Mouse (Mus musculus) mesoderm, embryonic 11.5 days (tissue): ENCODE results near the gene Slc46a1.
A peak's percentile ranks its signal among the peaks of the same experiment; 100 is the strongest.

ENCODE experiments used
- DNase-seq: peaks from one replicate; pipeline ENCODE4 v3.0.0-alpha.2; 2012; ENCODE audit warnings: low read depth, low spot score

The Slc46a1 gene

DNA sequence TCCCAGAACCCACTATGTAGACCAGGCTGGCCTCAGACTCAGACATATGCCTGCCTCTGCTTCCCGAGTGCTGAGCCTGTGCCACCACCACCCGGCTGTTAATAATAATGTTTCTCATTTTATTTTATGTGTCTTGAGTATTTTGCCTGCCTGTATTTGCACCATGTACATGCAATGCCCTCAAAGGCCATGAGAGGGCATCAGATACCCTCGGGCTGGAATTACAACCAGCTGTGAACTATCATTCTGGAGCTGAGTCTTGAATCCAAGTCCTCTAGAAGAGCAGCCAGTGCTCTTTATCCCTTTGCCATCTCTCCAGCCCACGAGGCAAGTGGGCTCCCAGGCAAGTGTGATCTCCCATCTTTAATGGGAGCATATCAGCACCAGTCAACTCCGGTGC lies 10.2 kb upstream of the Slc46a1 start:
- DNase-seq = peak; percentile 54

DNA sequence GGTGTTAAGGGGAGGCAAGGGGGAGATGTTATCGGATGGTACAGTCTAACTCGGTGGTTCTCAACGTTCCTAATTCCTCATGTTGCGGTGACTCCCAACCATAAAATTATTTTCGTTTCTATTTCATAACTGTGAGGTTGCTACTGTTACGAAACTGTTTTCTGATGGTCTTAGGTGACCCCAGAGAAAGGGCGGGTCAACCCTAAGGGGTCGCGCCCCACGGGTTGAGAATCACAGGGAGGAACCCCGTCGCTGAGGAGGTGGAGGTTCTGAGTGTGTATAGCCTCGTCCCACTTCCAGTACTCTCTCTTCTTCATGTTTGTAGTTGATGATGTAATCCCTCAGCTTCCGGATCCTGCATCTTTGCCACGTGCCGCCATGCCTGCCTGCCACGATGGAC lies 6.8 kb upstream of the Slc46a1 start:
- no peak for DNase-seq

DNA sequence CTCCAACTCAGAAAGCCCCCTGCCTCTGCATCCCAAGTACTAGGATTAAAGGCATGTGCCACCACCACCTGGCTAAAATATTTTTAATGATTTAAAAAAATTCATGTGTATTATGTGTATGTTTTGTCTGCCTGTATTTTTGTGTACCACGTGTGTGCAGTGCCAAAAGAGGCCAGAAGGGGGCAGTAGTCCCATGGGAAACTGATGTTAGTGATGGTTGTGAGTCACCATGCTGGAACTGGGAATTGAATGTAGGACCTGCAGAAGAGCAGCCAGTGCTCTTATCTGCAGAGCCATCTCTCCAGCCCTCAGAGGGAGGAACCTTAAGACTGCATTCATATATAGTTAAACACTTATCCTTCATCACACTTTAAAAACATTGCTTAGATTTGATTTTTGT lies 3.6 kb upstream of the Slc46a1 start:
- no peak for DNase-seq

DNA sequence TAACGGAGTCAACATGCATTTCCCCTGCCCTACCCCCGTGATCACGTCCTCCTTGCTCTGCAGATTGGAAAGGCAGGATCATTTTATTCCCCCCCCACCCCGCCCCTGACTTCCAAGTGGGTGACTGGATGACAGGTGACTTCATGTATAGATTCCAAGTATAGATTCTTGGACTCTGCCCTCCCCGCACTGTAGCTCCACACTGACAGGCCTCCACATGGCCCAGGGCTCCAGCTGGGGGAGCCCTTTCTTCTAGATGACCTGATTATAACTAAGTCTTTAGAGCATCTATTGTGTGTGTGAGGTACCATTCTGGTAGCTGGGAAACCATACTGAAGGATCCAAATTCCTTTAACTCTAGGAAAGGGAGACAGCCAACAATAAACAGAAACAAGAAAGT lies 2.8 kb upstream of the Slc46a1 start:
- no peak for DNase-seq

DNA sequence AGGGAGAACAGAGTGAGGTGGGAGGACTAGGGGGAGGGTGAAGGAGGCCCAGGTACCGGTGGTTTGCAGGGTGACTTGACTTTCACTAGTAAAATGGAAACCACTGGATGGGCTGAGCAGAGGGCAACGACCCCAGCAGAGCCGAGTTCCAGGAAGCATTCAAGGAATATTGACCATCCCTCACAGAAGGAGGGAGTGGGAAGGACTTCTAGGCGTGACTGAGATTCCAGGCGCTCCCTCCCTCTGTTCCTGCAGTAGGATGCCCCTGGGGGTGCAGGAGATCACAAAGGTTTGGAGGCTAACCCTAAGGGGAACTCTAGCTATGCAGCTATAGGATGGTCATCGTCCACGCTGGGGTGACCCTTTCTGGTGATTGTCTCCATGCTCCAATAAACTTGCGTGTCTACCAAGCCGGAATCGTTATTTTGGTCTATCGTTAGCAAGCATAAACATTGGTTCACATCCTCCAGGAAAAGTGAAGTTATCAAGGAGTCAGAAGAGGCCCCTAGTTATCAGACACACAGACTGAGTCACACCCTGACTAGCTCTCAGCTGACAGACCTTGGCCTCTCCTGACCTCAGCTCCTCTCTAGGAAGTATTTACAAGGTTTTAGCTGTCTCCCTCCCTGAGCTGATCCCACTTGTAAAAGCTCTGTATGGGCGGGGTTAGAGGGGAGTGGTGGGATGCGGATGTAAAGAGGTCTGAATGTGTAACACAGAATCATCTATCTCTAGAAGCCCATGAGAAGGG lies 2.0 kb upstream of the Slc46a1 start:
- no peak for DNase-seq

DNA sequence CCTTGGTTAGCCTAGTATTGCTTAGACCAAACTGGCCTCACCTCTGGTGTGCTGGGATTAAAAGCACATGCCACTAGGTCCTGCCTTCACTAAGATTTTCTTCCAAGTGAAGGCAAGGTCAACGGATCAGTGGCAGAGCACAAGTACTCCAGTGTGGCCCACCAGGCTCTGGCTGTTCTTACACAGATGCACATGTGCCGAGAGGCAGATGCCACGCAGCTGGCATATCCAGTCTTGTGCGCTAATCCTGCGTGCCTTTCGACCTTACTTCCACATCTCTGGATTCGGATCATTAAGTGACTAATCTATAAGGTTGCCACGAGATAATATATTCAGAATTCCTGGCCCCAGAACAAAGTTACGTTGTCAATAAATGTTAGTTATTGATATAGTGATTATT lies 381 bp upstream of the Slc46a1 start:
- peak; percentile 48 for DNase-seq

DNA sequence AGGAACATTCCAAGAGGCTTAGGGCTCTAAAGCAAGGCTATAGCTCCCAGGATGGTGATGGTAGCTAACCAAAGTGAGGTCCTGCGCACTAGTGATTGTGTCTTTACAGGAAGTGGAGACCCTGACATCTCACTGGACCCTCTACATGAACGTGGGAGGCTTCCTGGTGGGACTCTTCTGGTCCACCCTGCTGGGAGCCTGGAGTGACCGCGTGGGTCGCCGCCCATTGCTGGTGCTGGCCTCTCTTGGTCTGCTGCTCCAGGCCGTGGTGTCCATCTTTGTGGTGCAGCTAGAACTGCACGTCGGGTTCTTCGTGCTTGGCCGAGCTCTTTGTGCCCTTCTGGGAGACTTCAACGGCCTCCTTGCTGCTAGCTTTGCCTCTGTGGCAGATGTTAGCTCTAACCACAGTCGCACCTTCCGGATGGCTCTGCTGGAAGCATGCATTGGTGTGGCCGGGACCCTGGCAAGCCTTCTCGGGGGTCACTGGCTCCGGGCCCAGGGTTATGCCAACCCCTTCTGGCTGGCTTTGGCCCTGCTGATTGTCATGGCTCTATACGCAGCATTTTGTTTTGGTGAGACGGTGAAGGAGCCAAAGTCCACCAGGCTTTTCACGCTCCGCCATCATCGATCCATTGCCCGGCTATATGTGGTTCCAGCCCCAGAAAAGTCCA lies 880 bp downstream of the Slc46a1 start:
- no peak for DNase-seq

DNA sequence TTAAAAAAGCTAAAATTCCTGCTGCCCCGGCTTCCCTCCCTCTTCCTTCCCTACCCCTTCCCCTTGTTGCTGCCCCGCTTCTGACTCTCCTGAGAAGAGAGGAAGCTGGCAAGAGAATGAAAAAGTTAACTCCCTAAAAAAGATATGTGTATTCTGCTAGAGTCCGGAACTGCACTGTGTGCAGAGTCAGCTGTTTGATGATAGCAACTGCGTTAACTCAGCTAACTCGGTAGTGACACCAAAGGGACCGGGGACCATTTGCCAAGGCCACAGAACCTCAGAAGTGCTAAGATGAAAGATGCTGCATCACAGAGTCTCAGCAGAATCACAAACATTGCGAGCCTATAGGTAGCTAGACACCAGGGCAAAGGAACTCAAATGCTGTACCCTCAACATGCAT lies 2.0 kb downstream of the Slc46a1 start:
- no peak for DNase-seq

DNA sequence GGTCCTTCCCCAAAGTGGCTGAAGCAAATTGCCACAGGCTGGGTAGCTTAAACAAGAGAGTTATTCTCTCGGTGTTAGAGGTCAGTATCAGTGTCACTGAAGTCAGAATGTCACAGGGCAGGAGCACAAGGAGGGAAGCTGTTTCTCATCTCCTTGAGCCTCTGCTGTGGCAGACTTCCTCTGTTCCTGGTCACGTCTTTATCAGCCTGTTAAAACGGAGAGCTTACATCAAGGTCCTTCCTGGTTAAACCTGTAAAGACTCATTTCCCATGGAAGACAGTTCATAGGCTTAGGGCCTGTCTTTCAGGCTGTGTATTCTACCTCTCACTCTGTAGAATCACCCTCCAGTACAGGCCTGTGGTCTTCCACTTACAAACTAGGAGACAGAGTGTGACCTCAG lies 2.4 kb downstream of the Slc46a1 start:
- no peak for DNase-seq

DNA sequence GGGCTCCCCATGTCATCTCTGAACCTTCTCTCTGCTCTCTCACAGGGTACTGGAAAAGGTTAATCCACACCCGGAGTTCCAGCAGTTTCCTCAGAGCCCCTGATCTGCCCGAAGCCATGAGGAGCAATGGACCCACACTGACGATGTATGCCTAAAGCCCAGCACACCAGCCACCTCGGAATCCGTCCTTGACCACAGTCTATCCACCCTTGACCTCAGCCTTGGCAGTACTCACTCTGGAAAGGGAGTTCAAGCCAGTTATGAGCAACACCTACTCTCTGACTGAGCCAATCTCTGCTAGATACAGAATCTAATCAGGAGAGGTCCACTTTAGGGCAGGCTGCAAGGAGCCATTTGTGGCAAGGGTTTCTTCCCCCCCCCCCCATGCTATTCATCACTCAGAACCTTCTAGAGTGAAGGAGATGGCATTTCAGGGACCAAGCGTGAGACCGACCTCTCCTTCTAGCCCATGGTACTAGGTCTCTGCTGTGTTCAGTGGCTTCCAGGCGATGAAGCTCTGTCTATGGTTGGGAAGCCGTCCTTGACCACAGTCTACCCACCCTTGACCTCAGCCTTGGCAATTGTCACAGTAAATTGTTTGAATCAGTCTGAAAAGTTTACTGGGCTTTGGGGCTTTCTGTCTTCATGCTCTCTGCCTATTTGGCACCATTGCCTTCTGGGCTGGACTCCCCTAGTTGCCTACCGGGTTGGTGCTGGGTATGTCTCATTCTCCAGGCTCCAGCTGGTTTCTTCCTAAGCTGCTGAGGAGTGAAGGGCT lies 6.0 kb downstream of the Slc46a1 start:
- DNase-seq = no peak

DNA sequence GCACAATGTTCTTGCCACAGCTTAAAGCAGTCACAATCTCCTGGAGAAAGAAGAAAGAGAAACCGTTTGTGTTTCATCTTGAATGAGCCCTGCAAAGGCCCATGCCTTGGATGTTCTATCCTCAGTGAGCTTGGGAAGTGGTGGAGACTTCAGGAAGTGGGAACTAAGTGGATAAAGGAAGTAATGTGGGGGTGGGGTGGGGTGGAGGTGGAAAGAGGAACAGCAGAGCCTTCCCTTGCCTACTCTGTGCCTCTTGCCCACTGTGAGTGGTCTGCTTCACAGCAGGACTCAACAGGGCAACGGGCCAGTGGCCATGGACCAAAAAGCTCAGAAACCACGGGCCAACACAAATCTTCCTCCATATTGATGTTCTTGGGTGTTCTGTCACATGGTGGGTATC lies 9.8 kb downstream of the Slc46a1 start:
- DNase-seq = no peak

DNA sequence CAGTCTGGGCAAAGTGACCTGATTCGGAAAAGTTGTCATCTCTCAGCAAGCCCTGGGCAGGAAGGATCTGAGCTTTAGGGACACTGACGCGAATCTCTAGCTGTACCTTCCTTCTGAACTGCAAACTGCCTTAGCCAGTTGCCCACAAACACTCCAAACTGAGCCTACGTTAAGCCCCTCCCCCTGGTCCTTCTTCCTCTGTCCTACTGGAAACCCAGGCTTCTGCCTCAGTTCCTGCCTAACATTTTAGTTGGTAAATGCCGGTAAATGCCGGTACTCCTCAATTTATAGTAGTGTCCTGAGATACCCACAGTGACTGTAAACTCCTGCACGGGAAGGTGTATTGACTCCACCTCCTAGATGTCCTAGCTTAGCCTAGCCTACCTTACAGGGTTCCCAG lies 18.1 kb downstream of the Slc46a1 start:
- DNase-seq = no peak

DNA sequence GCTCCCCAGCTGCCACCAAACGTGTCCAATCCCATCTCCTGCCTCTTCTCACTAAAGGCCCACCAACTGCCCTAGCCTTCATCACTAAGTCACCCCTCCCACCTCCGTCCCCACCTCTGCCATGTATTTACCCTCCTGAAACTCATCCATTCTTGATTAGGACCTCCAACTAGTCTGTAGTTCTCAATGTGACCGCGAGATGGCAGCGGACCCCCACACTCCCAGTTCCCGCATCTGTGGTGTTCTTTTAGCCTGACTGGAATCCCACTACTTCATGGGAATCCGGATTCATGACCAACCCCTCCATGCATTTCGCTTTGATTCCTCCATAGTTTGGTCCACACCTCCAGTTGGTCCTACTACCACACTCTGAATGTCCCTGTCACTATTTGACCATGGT lies 22.7 kb downstream of the Slc46a1 start:
- DNase-seq = peak; percentile 79

DNA sequence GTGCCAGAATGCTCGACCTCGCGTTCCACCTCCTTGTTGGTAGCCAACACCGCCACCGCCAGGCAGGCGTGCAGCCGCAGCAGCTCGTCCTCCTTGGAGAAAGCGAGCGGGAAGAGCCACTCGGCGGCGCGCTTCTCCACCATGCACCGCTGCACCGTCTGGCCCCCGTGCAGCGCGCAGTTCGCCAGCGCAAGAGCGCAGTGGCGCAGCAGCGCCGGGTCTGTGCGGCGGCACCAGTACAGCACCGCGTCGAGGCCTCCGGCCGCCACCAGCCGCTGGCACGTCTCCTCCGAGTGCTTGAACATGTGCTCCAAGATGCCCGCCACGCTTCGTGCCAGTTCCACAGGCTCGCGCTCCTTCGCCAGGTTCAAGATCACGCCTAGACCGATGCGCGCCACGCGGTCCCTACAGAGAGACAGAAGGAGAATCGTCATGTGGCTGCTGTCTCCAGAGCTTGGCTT lies 25.3 kb downstream of the Slc46a1 start:
- peak; percentile 64 for DNase-seq

DNA sequence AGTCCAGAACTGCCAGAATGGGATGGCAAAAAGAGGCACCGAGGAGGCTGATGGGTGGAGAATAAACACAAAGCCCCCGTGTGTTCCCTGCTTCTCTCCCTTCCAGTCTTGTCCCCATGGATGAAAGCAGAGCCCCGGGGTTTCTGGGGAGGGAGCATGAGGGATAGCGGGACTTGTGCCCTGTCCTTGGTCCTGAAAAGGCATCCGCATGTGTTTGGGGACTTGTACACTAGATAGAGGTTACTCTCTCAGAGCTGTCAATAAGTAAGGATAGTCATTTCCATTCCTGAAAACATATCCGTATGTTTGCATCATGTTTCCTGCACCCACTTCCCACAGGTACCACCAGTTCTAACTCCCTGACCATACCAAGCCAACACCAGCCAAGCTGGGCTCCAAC lies 30.4 kb downstream of the Slc46a1 start:
- peak; percentile 81 for DNase-seq

DNA sequence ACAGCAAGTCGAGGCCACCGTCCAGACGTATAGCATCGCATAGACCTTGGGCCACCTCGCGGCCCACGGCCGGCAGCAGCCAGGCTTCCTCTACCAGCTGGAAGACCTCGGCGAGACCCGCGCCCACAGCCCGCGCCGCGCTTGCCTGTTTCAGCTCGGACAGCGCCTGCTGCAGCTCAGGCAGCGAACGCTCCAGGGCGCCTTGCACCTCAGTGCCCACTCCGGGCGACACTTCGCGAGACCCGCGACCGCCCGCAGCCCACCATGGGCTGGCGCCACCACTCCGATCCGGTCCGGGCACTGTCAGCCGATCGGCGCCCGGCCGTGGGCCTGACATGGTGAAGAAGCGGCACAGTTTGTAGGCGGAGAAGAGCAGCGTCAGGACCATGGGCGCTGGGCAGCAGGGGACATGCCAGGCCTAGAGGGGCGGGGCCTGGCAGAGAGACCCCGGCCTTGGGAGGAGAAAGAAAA lies 31.6 kb downstream of the Slc46a1 start:
- no peak for DNase-seq

DNA sequence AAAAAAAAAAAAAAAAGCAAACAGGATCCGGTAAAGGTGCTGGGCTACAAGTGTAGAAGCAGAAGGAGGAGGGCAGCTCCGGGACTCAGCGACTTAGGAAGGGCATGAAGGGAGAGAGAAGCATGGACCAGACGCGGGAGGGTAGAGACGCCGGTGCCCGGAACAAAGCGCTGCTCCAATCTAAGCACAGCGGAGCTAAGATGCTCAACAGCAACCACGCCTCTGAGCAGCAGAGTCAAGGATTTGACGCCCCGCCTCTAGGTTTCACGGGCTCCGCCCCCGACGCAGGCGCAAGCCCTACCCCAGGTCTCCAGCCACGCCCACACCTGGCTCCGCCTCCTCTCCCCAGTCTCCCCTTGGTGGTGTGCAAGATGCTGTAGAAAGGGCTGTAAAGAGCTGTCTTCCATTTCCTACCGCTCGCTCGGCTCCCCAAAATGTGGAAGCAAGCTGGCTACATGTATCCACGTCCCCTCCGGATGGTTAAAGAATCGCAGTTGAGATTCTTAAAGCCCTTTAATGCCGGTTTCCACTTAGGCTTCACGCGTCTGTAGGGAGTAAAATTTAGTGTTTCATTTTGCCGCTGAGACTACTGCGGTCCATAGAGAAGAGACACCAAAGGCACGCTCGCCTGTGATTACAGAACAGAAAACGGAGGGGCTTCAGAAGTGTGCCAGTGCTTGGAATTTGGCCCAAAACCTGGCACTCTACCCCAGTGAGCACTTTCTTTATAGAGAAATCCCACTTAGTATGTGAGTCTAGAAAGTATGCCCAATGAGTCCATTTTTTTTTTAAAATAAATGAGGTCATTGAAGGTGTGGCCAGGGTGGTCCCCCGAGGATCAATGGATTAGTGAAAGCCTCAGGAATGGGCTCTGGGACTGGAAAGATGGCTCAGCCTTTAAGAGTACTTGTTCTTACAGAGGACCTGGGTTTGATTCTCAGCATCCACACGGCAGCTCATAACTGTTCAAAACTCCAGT lies 32.3 kb downstream of the Slc46a1 start, which contains the start of gene Sarm1:
Gene Sarm1 (minus strand): TSS at position 211 of the 979 bp plus-strand sequence.
- peak; percentile 96 for DNase-seq

DNA sequence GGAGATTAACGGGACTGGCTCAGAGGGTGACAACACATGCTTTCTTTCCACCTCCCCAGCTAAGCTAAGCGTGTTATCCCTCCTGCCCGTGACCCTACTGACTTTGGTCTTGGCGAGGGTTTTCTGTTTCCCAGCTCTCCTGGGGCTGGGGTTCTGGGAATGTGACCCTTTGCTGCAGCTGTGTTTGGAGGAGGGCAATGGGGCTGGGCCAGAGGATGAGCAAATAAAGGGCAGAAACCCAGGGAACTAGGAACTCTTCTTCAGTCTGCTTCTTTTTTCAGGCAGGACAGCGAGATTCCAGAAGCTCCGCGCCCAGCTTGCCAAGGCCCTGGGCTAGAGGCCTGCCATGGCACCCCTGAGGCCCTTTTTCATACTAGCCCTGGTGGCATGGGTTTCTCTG lies 33.5 kb downstream of the Slc46a1 start, which contains the start of gene Vtn:
Gene Vtn (plus strand): TSS at position 88 of the 400 bp plus-strand sequence.
- DNase-seq = no peak

DNA sequence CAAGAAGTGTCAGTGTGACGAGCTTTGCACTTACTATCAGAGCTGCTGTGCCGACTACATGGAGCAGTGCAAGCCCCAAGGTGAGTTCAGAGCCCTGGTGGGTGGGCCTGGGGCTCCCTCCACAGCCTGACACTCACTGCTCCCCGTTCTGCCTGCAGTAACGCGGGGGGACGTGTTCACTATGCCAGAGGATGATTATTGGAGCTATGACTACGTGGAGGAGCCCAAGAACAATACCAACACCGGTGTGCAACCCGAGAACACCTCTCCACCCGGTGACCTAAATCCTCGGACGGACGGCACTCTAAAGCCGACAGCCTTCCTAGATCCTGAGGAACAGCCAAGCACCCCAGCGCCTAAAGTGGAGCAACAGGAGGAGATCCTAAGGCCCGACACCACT lies 34.0 kb downstream of the Slc46a1 start:
- DNase-seq = no peak

DNA sequence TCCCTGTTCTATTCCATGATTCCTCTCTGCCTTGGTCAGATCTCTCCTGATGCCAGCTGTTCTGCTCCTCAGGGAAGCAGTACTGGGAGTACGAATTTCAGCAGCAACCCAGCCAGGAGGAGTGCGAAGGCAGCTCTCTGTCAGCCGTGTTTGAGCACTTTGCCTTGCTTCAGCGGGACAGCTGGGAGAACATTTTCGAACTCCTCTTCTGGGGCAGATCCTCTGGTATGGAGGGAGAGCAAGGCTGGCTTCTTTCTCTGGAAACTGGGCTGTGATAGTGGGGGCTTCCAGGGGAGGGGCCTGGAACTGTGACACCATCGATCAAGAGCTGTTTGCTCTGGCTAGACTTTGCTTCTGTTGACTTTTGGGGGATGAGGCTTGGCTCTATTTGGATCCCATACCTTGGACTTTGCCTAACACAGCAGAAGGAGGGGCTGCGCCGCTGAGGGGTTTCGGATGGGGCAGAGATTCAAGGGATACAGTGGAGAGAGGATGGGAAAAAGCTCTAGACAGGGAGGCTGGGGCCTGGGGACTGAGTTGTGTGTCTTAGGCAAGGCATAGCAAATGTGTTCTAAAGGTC lies 35.2 kb downstream of the Slc46a1 start:
- no peak for DNase-seq

DNA sequence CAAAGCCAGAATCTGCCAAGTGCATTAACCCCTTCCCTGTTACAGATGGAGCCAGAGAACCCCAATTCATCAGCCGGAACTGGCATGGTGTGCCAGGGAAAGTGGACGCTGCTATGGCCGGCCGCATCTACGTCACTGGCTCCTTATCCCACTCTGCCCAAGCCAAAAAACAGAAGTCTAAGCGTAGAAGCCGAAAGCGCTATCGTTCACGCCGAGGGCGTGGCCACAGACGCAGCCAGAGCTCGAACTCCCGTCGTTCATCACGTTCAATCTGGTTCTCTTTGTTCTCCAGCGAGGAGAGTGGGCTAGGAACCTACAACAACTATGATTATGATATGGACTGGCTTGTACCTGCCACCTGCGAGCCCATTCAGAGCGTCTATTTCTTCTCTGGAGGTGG lies 36.0 kb downstream of the Slc46a1 start:
- DNase-seq = no peak
